Mouse (Mus musculus): ENCODE measurements at regions not wholly inside any gene's neighbourhood (a gene's known extent, or its start where the extent isn't known, plus 50 kb on each side); places are given as distances from the start of the nearest gene placed in this dataset.
A peak's percentile ranks its signal among the peaks of the same experiment; 100 is the strongest.

- no peaks in the 10 kb centered on the region for H3K36me3 ChIP-seq (ENCODE audit: control insufficient read depth, insufficient read depth, low read length)
- 58% methylated on average over 7 of the region's 7 CpGs for WGBS
- no peak overlapping the region for H3K9ac ChIP-seq (ENCODE audit: low read length)
- ATAC-seq (no peak), DNase-seq (ENCODE audit: low spot score) (peak; percentile 41)
- no peaks in the 10 kb centered on the region for H3K4me1 ChIP-seq (ENCODE audit: control insufficient read depth, insufficient read depth, low read length)
- H3K27me3 ChIP-seq (replicated peaks; ENCODE audit: control insufficient read depth, insufficient read depth, low read length): no peaks in the 10 kb centered on the region
- H3K27ac ChIP-seq (ENCODE audit: low read depth, low read length): no peak overlapping the region
- H3K4me3 ChIP-seq (ENCODE audit: low read depth, low read length): no peak overlapping the region
- no peak overlapping the region for H3K4me2 ChIP-seq (ENCODE audit: low read length)
- 0 out of 2 replicates have a peak, but pooled peaks cover 6% of the 10 kb centered on the region for H3K9me3 ChIP-seq (replicated peaks; ENCODE audit: control insufficient read depth, low read length)
Measured at GRCm38 (mm10) chr19:56102454-56103080, 184.4 kb upstream of the Habp2 start.

GRCm38 (mm10) chr19:56105073-56105451, 181.9 kb upstream of the Habp2 start:
- no peaks in the 10 kb centered on the region for H3K27me3 ChIP-seq (replicated peaks; ENCODE audit: control insufficient read depth, insufficient read depth, low read length)
- ATAC-seq (no peak), DNase-seq (ENCODE audit: low spot score) (no peak)
- no peaks in the 10 kb centered on the region for H3K9me3 ChIP-seq (replicated peaks; ENCODE audit: control insufficient read depth, low read length)
- no peak overlapping the region for H3K4me2 ChIP-seq (ENCODE audit: low read length)
- H3K4me3 ChIP-seq (ENCODE audit: low read depth, low read length): no peak overlapping the region
- no peak overlapping the region for H3K9ac ChIP-seq (ENCODE audit: low read length)
- H3K36me3 ChIP-seq (ENCODE audit: control insufficient read depth, insufficient read depth, low read length): no peaks in the 10 kb centered on the region
- H3K4me1 ChIP-seq (ENCODE audit: control insufficient read depth, insufficient read depth, low read length): no peaks in the 10 kb centered on the region
- H3K27ac ChIP-seq (ENCODE audit: low read depth, low read length): no peak overlapping the region
- WGBS: 91% methylated on average over 4 of the region's 4 CpGs

GRCm38 (mm10) chr19:56105452-56106091, 181.4 kb upstream of the Habp2 start:
- no peak; the same call in 1 of the 2 replicates for ATAC-seq
- 81% methylated on average over 23 of the region's 23 CpGs for WGBS
- Histone ChIP-seq H3K27me3 (replicated peaks; ENCODE audit: control insufficient read depth, insufficient read depth, low read length) (no peaks in the 10 kb centered on the region), H3K9me3 (replicated peaks; ENCODE audit: control insufficient read depth, low read length) (no peaks in the 10 kb centered on the region), H3K4me2 (ENCODE audit: low read length) (no peak overlapping the region), H3K9ac (ENCODE audit: low read length) (no peak overlapping the region), H3K27ac (ENCODE audit: low read depth, low read length) (no peak overlapping the region), H3K36me3 (ENCODE audit: control insufficient read depth, insufficient read depth, low read length) (no peaks in the 10 kb centered on the region), H3K4me3 (ENCODE audit: low read depth, low read length) (no peak overlapping the region), H3K4me1 (ENCODE audit: control insufficient read depth, insufficient read depth, low read length) (no peaks in the 10 kb centered on the region)
- DNase-seq (ENCODE audit: low spot score): peak; percentile 12

GRCm38 (mm10) chr19:56108796-56109195, 178.1 kb upstream of the Habp2 start:
- ATAC-seq (no peak), DNase-seq (ENCODE audit: low spot score) (no peak)
- no peak overlapping the region for H3K4me2 ChIP-seq (ENCODE audit: low read length)
- H3K9ac ChIP-seq (ENCODE audit: low read length): no peak overlapping the region
- H3K4me1 ChIP-seq (ENCODE audit: control insufficient read depth, insufficient read depth, low read length): no peaks in the 10 kb centered on the region
- H3K27ac ChIP-seq (ENCODE audit: low read depth, low read length): no peak overlapping the region
- no peaks in the 10 kb centered on the region for H3K36me3 ChIP-seq (ENCODE audit: control insufficient read depth, insufficient read depth, low read length)
- no peak overlapping the region for H3K4me3 ChIP-seq (ENCODE audit: low read depth, low read length)
- no peaks in the 10 kb centered on the region for H3K9me3 ChIP-seq (replicated peaks; ENCODE audit: control insufficient read depth, low read length)
- WGBS: 91% methylated on average over 6 of the region's 6 CpGs
- H3K27me3 ChIP-seq (replicated peaks; ENCODE audit: control insufficient read depth, insufficient read depth, low read length): no peaks in the 10 kb centered on the region

GRCm38 (mm10) chr19:56115552-56116284, 171.2 kb upstream of the Habp2 start:
- Histone ChIP-seq H3K9ac (ENCODE audit: low read length) (no peak overlapping the region), H3K36me3 (ENCODE audit: control insufficient read depth, insufficient read depth, low read length) (no peaks in the 10 kb centered on the region), H3K4me2 (ENCODE audit: low read length) (no peak overlapping the region), H3K27me3 (replicated peaks; ENCODE audit: control insufficient read depth, insufficient read depth, low read length) (no peaks in the 10 kb centered on the region), H3K4me3 (ENCODE audit: low read depth, low read length) (no peak overlapping the region), H3K4me1 (ENCODE audit: control insufficient read depth, insufficient read depth, low read length) (peaks cover 4% of the 10 kb centered on the region; the same call in 1 of the 2 replicates), H3K27ac (ENCODE audit: low read depth, low read length) (no peak overlapping the region), H3K9me3 (replicated peaks; ENCODE audit: control insufficient read depth, low read length) (no peaks in the 10 kb centered on the region)
- DNase-seq (ENCODE audit: low spot score): peak; percentile 17
- ATAC-seq: no peak
- 12% methylated on average over 15 of the region's 15 CpGs for WGBS

GRCm38 (mm10) chr19:56116285-56116680, 170.7 kb upstream of the Habp2 start:
- Histone ChIP-seq H3K9ac (ENCODE audit: low read length) (no peak overlapping the region), H3K4me3 (ENCODE audit: low read depth, low read length) (no peak overlapping the region), H3K4me1 (ENCODE audit: control insufficient read depth, insufficient read depth, low read length) (peaks cover 4% of the 10 kb centered on the region; the same call in 1 of the 2 replicates), H3K9me3 (replicated peaks; ENCODE audit: control insufficient read depth, low read length) (no peaks in the 10 kb centered on the region), H3K36me3 (ENCODE audit: control insufficient read depth, insufficient read depth, low read length) (no peaks in the 10 kb centered on the region), H3K27me3 (replicated peaks; ENCODE audit: control insufficient read depth, insufficient read depth, low read length) (no peaks in the 10 kb centered on the region), H3K27ac (ENCODE audit: low read depth, low read length) (no peak overlapping the region), H3K4me2 (ENCODE audit: low read length) (no peak overlapping the region)
- peak; percentile 33 for DNase-seq (ENCODE audit: low spot score)
- no peak for ATAC-seq
- WGBS: 64% methylated on average over 7 of the region's 7 CpGs

- peak; percentile 47 for DNase-seq (ENCODE audit: low spot score)
- Histone ChIP-seq H3K27me3 (replicated peaks; ENCODE audit: control insufficient read depth, insufficient read depth, low read length) (no peaks in the 10 kb centered on the region), H3K27ac (ENCODE audit: low read depth, low read length) (no peak overlapping the region)
Measured at GRCm38 (mm10) chr19:56120723-56121122, 166.2 kb upstream of the Habp2 start.

GRCm38 (mm10) chr19:56122186-56122585, 164.8 kb upstream of the Habp2 start:
- H3K4me3 ChIP-seq (ENCODE audit: low read depth, low read length): no peak overlapping the region
- ATAC-seq (no peak), DNase-seq (ENCODE audit: low spot score) (no peak)
- H3K27ac ChIP-seq (ENCODE audit: low read depth, low read length): no peak overlapping the region
- H3K4me2 ChIP-seq (ENCODE audit: low read length): no peak overlapping the region
- no peaks in the 10 kb centered on the region for H3K27me3 ChIP-seq (replicated peaks; ENCODE audit: control insufficient read depth, insufficient read depth, low read length)
- no peak overlapping the region for H3K9ac ChIP-seq (ENCODE audit: low read length)
- H3K4me1 ChIP-seq (ENCODE audit: control insufficient read depth, insufficient read depth, low read length): no peaks in the 10 kb centered on the region
- H3K9me3 ChIP-seq (replicated peaks; ENCODE audit: control insufficient read depth, low read length): no peaks in the 10 kb centered on the region; the same call in 1 of the 2 replicates
- 92% methylated on average over 5 of the region's 5 CpGs for WGBS
- H3K36me3 ChIP-seq (ENCODE audit: control insufficient read depth, insufficient read depth, low read length): no peaks in the 10 kb centered on the region

More at GRCm38 (mm10) chr19:56120723-56121122, 166.2 kb upstream of the Habp2 start:
- ATAC-seq: no peak
- H3K4me3 ChIP-seq (ENCODE audit: low read depth, low read length): no peak overlapping the region
- peaks cover 4% of the 10 kb centered on the region; the same call in 1 of the 2 replicates for H3K4me1 ChIP-seq (ENCODE audit: control insufficient read depth, insufficient read depth, low read length)
- no peak overlapping the region for H3K9ac ChIP-seq (ENCODE audit: low read length)
- no peak overlapping the region for H3K4me2 ChIP-seq (ENCODE audit: low read length)
- no peaks in the 10 kb centered on the region for H3K36me3 ChIP-seq (ENCODE audit: control insufficient read depth, insufficient read depth, low read length)
- WGBS: 40% methylated on average over 7 of the region's 7 CpGs
- H3K9me3 ChIP-seq (replicated peaks; ENCODE audit: control insufficient read depth, low read length): no peaks in the 10 kb centered on the region; the same call in 1 of the 2 replicates
